Mouse (Mus musculus) liver, embryonic 12.5 days (tissue): ENCODE measurements around the gene Pla2r1. TPM values are rescaled to one million over a fixed set of nuclear protein-coding genes. Genes with fewer than 3 reads are reported as not detected.

Experiments
- ATAC-seq: fragments of 200-750 bp; cut with Nextera tagmentation; 2 replicates; pipeline ENCODE4 v1.8.0; 2017; ENCODE audit warnings: moderate number of reproducible peaks, mild to moderate bottlenecking, moderate library complexity
- H3K27ac ChIP-seq: fragments of 300-500 bp; sonication (generic); 2 replicates; pipeline ENCODE4 v1.5.1; 2016; ENCODE audit warnings: mild to moderate bottlenecking
- H3K27me3 ChIP-seq: fragments of 300-500 bp; sonication (generic); replicated peaks from 2 replicates; pipeline ENCODE4 v1.6.1; 2016; ENCODE audit warnings: mild to moderate bottlenecking, moderate library complexity
- H3K36me3 ChIP-seq: fragments of 300-500 bp; sonication (generic); 2 replicates; pipeline ENCODE4 v1.6.1; 2016; ENCODE audit warnings: mild to moderate bottlenecking, moderate library complexity
- H3K4me1 ChIP-seq: fragments of 300-500 bp; sonication (generic); 2 replicates; pipeline ENCODE4 v1.6.1; 2016
- H3K4me2 ChIP-seq: fragments of 300-500 bp; sonication (generic); 2 replicates; pipeline ENCODE4 v1.6.1; 2016; ENCODE audit warnings: mild to moderate bottlenecking, moderate library complexity
- H3K4me3 ChIP-seq: fragments of 300-500 bp; sonication (generic); 2 replicates; pipeline ENCODE4 v1.5.1; 2016; ENCODE audit warnings: mild to moderate bottlenecking, moderate library complexity
- H3K9ac ChIP-seq: fragments of 300-500 bp; sonication (generic); 2 replicates; pipeline ENCODE4 v1.6.1; 2016; ENCODE audit warnings: mild to moderate bottlenecking, moderate library complexity
- H3K9me3 ChIP-seq: fragments of 300-500 bp; sonication (generic); replicated peaks from 2 replicates; pipeline ENCODE4 v1.6.1; 2016; ENCODE audit warnings: mild to moderate bottlenecking, moderate library complexity
- WGBS: fragments of 180-500 bp; shearing (Covaris S2); methylation state at CpG from one replicate; pipeline ENCODE4 v1.1.7; 2016; ENCODE audit not compliant: insufficient replicate concordance; 5-methylcytosine and 5-hydroxymethylcytosine counted together
- polyA plus RNA-seq: library from polyadenylated mRNA; unstranded; fragments of >200 nt; fragmentation: Nextera tagmentation; extraction: Ambion mirVana; gene quantifications from 2 replicates; pipeline ENCODE4 v1.2.1, GENCODE M21; 2016

Gene Pla2r1
- 0.17 and 0.35 TPM in 2 replicates for polyA plus RNA-seq

DNA sequence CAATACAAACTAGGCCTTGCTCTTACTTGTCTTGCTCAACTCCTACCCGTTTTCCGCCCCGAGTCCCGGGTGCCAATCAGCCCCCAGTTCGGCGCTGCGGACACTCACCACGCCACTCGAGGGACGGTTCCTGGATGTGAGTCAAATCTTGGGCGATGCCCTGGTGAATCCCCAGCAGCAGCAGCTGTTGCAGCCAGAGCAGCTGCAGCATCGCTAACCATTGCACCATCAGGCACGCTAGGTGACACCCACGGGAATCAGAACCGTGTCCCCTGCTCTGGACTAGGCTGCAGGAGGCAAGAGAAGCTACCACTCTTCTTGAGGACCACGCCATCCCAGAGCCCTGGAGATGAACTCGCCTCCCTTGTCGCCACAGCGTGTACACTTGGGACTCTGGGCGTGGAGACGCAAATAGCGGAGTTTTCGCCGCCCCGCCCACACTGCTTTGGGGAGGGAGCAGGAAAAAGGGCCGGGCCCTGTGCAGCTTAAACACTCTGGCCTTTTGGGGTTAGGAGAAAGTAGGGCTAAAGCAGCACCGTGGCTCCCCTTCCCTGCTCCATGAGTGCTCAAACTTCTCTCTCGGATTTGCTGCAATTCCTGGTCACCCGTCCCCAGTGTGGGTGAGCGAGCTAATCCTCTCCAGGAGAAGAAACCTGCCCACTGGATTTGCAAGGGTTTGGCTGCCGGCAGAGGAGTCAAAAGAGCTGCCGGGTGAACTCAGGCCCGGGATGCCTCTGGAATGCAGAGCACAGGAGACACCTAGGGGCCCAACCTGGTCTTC, at the start of gene Pla2r1:
Pla2r1 (minus strand) TSS at position 407 of the 781 bp plus-strand sequence.
- Histone ChIP-seq H3K27me3 (no peaks in the 10 kb centered on the region), H3K4me1 (peaks cover 13% of the 10 kb centered on the region), H3K36me3 (no peaks in the 10 kb centered on the region), H3K4me3 (peak within 1 kb of the TSS; percentile 48), H3K27ac (no peak within 1 kb of the TSS), H3K9ac (no peak within 1 kb of the TSS), H3K4me2 (peak within 1 kb of the TSS; percentile 74), H3K9me3 (no peaks in the 10 kb centered on the region)
- peak; percentile 51; the same call in 1 of the 2 replicates for ATAC-seq
- 11% methylated on average over 33 of the region's 33 CpGs for WGBS

DNA sequence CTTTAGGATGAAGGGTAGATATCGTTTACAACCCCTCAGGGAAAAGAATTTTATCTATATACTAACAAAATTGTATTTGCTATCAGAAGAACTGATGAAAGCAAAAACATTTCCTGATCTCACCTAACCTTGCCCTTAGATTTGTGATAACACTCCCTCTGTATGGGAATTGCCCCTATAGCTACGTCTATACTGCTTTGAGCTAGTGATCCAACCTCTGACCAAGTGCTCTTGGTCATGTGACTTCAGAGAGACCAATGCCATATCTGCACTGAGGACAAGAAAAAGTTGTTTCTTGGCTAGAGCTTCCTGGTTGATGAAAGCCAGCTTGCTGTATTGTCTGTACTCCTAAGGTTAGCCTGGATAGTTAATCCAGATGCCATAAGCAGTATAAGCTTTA, 48.2 kb upstream of the Pla2r1 start:
- Histone ChIP-seq H3K4me3 (no peak overlapping the region), H3K36me3 (no peaks in the 10 kb centered on the region), H3K27me3 (no peaks in the 10 kb centered on the region), H3K9me3 (no peaks in the 10 kb centered on the region), H3K27ac (no peak overlapping the region), H3K9ac (no peak overlapping the region), H3K4me1 (no peaks in the 10 kb centered on the region), H3K4me2 (no peak overlapping the region)
- ATAC-seq = no peak
- WGBS = 60% methylated on average over 2 of the region's 2 CpGs

DNA sequence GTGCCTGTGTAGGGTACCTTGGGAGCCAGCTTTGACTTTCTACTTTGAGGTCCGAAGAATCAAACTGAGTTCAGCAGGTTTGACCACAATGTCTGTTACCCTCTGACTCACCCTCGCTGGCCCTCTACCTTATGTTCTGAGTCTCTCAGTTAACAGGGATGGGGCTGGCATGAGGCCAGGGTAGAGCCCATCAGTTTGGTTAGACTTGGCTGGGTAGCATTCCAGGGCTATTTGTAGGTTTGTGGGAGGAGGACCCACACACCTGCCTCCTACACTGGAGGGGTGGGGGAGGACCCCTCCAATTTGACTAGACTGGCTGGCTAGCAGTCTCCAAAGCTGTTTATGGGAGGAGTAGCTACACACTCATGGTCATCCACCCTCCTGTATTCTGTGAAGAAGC, 47.8 kb upstream of the Pla2r1 start:
- ATAC-seq = no peak
- Histone ChIP-seq H3K4me3 (no peak overlapping the region), H3K9ac (no peak overlapping the region), H3K36me3 (no peaks in the 10 kb centered on the region), H3K4me1 (no peaks in the 10 kb centered on the region), H3K27ac (no peak overlapping the region), H3K27me3 (no peaks in the 10 kb centered on the region), H3K4me2 (no peak overlapping the region), H3K9me3 (no peaks in the 10 kb centered on the region)
- WGBS = 72% methylated on average over 2 of the region's 2 CpGs

DNA sequence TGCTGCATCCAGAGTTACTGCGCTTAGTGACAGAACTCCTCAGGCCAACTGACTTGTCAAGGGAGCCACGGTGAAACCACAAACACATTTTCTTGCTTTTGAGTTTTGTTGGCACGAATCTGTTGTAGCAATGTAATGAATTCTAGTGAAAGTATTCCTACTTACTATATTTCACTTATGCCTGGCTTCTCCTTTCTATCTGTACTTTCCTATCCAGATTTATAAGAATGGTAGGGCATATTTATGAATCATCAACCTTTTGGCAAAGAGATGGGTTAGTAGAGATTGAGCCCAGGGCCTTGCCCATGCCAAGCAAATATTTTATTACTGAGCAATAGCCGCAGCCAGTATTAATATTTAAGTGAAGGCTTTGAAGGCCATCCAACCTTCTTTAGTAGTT, 30.3 kb upstream of the Pla2r1 start:
- no peak for ATAC-seq
- WGBS = 72% methylated on average over 4 of the region's 4 CpGs
- Histone ChIP-seq H3K4me3 (no peak overlapping the region), H3K4me1 (no peaks in the 10 kb centered on the region), H3K4me2 (no peak overlapping the region), H3K36me3 (no peaks in the 10 kb centered on the region), H3K27ac (no peak overlapping the region), H3K9ac (no peak overlapping the region), H3K9me3 (no peaks in the 10 kb centered on the region), H3K27me3 (no peaks in the 10 kb centered on the region)

DNA sequence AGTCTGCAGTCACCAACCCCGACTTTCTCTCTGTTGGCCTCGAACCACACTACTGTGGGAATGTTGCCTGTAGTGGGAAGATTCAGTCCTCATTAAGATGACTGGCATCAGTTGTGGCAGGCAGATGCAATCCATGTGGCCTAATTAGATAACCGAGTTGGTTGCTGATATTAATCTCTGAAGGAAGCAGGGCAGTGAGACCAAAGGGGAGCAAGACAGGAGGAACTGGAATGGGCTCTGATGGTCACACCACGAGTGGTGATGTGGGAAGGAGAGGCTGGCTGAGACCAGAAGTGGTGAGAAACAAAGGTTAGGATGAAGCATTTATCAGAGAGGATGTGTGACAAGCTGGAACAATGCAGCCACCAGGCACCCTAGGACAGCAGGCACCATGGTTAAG, 1.5 kb upstream of the Pla2r1 start:
- no peak overlapping the region for H3K9ac ChIP-seq
- H3K27ac ChIP-seq = no peak overlapping the region
- H3K4me2 ChIP-seq = no peak overlapping the region
- H3K36me3 ChIP-seq = no peaks in the 10 kb centered on the region
- H3K27me3 ChIP-seq = no peaks in the 10 kb centered on the region
- WGBS = 17% methylated on average over 4 of the region's 4 CpGs
- no peak overlapping the region for H3K4me3 ChIP-seq
- no peak for ATAC-seq
- peaks cover 13% of the 10 kb centered on the region for H3K4me1 ChIP-seq
- H3K9me3 ChIP-seq = no peaks in the 10 kb centered on the region

DNA sequence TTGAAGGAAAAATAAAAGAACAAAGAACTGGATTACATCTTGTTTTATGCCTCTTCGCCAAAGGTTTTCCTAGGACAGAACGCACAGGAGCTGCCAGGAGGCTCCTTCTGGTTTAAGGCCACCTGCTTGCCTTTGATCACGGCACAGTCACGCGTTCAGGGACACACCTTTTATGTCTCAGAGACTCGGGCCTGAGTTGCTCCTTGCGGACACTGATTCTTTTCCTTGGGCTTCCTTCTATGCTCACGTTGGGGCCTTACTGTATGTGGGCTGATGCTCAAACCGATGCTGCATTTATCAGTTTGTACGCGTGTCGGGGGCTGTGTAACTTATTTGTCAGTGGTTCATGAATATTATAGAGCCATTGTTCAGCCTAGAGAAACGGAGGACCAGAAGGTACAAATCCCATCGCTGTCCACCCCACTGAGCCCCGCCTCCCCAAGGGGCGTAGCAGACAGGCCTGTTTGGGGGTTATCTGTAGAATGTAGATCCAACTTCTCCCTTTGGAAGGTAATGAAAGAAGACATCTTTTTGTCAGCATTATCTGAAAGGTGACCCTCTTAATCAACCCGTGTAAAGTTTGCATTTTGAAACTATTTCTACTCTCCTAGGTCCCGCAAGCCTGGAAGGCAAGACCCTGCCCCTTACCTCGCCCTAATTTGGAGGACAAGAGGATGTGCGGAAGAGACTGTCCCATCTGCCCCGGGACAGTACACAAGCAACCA, 769 bp downstream of the Pla2r1 start:
- ATAC-seq = no peak
- no peaks in the 10 kb centered on the region for H3K9me3 ChIP-seq

DNA sequence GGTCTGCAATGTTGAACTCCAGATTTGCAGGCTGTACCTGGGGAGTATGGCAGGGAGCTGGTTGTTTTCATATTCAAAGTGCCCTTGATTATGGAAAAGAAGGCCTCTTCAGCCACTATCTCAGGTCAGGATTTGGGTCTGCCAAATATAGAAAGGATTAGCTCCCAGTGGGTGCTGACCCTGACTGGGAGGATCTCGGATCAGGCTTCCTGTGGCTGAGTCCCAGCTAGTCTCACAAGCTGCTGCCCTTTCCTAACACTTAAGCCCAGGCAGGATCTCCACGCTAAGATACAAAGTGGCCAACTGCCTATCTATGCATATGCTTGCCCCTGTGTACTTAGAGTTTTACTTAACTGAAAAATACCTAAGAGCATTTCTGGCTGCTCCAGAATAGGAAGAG, 1.4 kb downstream of the Pla2r1 start:
- Histone ChIP-seq H3K27me3 (no peaks in the 10 kb centered on the region), H3K4me3 (no peak overlapping the region), H3K9ac (no peak overlapping the region), H3K36me3 (no peaks in the 10 kb centered on the region), H3K4me1 (peaks cover 13% of the 10 kb centered on the region), H3K9me3 (no peaks in the 10 kb centered on the region), H3K27ac (no peak overlapping the region), H3K4me2 (no peak overlapping the region)
- no peak for ATAC-seq
- WGBS = 54% methylated on average over 2 of the region's 2 CpGs

More for the DNA sequence above, 769 bp downstream of the Pla2r1 start:
- H3K4me3 ChIP-seq = peak overlapping the region; percentile 48
- H3K27ac ChIP-seq = no peak overlapping the region
- peak overlapping the region; percentile 74 for H3K4me2 ChIP-seq
- peaks cover 13% of the 10 kb centered on the region for H3K4me1 ChIP-seq
- no peak overlapping the region for H3K9ac ChIP-seq
- 34% methylated on average over 21 of the region's 21 CpGs for WGBS
- no peaks in the 10 kb centered on the region for H3K36me3 ChIP-seq
- no peaks in the 10 kb centered on the region for H3K27me3 ChIP-seq

DNA sequence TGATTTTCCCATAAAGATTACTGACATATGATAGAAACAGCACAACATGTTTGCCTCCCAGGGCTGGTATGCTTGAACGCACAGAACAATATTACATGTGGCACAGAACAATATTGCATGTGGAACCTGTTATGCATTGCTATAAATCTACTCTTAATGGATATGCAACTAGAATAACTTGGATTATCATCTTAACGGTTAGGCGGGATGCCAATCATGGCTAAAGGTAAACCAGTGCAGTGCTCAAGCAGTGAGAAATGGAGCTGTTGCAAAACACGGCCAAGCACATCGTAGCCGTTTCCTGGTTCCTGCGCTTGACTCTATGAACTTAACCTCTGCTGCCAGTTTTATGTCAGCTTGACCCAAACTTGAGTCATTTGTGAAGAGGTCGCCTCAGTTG, 2.6 kb downstream of the Pla2r1 start:
- no peak overlapping the region for H3K4me3 ChIP-seq

DNA sequence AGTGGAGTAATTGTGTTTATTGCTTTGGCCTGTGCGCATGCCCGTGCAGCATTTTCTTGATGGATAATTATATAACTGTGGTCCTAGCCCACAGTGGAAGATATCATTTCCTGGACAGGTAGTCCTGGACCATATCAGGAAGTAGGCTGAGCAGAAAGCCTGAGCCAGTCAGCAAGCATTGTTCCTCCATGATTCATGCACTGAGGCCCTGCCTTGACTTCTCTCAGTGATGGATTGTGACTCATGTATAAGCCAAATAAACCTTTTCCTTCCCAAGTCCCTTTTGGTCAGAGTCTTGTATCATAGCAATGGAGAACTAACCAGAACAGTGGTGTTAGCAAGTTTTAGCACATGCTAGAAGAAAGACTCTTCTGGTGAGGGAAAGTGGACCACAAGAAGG, 3.3 kb downstream of the Pla2r1 start:
- WGBS = 67% methylated on average over 2 of the region's 2 CpGs
- Histone ChIP-seq H3K4me3 (no peak overlapping the region), H3K4me2 (no peak overlapping the region), H3K27ac (no peak overlapping the region), H3K36me3 (no peaks in the 10 kb centered on the region), H3K9me3 (no peaks in the 10 kb centered on the region), H3K9ac (no peak overlapping the region), H3K4me1 (peaks cover 13% of the 10 kb centered on the region), H3K27me3 (no peaks in the 10 kb centered on the region)
- ATAC-seq = no peak

More for the DNA sequence above, 2.6 kb downstream of the Pla2r1 start:
- no peak overlapping the region for H3K27ac ChIP-seq
- 75% methylated on average over 8 of the region's 8 CpGs for WGBS
- H3K27me3 ChIP-seq = no peaks in the 10 kb centered on the region
- H3K36me3 ChIP-seq = no peaks in the 10 kb centered on the region
- no peaks in the 10 kb centered on the region for H3K9me3 ChIP-seq
- H3K4me1 ChIP-seq = peaks cover 13% of the 10 kb centered on the region
- no peak overlapping the region for H3K4me2 ChIP-seq
- ATAC-seq = no peak
- H3K9ac ChIP-seq = no peak overlapping the region

DNA sequence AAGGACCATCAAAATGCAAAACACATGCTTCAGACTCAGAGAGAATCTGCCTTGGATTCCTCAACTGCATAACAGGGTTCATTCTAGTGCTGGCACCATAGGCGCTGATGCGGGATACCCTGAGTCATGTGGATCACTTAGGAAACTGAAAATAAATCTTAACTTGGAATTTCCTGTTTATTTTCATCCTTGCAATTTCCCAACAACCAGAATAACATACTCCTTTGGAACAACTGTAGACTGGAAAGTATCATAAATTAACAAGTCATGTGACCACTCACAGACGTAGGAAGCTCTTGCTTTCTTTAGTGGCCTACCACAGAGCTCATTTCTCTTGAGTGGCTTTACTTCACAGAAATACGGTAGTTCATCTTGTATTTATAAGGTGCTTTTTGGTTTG, 7.0 kb downstream of the Pla2r1 start:
- WGBS = 77% methylated on average over 4 of the region's 4 CpGs
- no peak for ATAC-seq
- Histone ChIP-seq H3K36me3 (no peaks in the 10 kb centered on the region), H3K27ac (no peak overlapping the region), H3K4me1 (no peaks in the 10 kb centered on the region), H3K9ac (no peak overlapping the region), H3K4me2 (no peak overlapping the region), H3K27me3 (no peaks in the 10 kb centered on the region), H3K4me3 (no peak overlapping the region), H3K9me3 (no peaks in the 10 kb centered on the region)

DNA sequence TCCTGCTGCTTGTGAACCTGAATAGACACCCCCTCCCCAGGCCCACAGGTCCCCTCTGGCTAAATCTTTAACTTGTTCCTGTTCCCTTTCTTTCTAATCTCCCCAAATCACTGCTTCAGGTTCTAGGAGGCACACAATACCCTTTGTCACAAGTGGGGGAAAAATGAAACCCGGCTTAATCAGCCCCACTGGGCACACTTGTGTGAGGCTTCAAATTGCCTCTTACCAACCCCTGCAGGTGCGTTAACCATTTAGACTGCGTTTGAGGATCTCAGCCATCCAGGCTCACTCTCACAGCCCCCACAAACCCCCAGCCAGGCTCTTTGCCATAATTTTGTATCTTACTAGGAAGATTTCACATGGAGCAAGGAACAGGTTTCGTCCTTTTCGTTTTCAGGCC, 9.1 kb downstream of the Pla2r1 start:
- Histone ChIP-seq H3K4me2 (no peak overlapping the region), H3K9me3 (no peaks in the 10 kb centered on the region)
- WGBS = 65% methylated on average over 5 of the region's 5 CpGs

DNA sequence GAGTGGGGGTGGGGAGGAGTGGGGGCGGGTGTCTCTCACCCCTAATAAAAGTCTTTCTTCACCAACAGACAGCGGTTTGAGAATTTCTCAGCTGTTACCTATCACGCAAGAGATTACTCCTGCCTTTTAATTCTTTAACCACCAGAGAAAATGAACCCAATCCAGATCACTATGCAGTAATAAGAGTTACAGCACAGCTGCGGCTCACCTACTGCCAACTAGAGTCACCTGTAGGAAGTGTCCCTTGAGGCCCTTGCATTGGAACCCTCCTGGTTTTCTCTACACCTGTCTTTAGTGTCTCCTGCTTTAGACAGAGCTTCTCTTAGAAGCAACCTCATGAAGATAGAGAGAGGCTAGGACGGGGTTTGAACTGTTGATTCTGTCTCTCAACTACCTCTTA, 11.4 kb downstream of the Pla2r1 start:
- 31% methylated on average over 5 of the region's 5 CpGs for WGBS
- H3K27me3 ChIP-seq = no peaks in the 10 kb centered on the region
- H3K4me1 ChIP-seq = no peaks in the 10 kb centered on the region
- no peak overlapping the region for H3K9ac ChIP-seq
- H3K36me3 ChIP-seq = no peaks in the 10 kb centered on the region
- no peak overlapping the region for H3K4me2 ChIP-seq
- no peak for ATAC-seq
- no peak overlapping the region for H3K4me3 ChIP-seq
- no peak overlapping the region for H3K27ac ChIP-seq
- no peaks in the 10 kb centered on the region for H3K9me3 ChIP-seq

More for the DNA sequence above, 9.1 kb downstream of the Pla2r1 start:
- no peak for ATAC-seq
- Histone ChIP-seq H3K4me3 (no peak overlapping the region), H3K4me1 (no peaks in the 10 kb centered on the region), H3K36me3 (no peaks in the 10 kb centered on the region), H3K9ac (no peak overlapping the region), H3K27me3 (no peaks in the 10 kb centered on the region), H3K27ac (no peak overlapping the region)
